Mouse (Mus musculus): Measurements from ENCODE around the gene Snrpa1.

Gene Snrpa1

GRCm38 (mm10) chr7:66115821-66116343 is 57.1 kb downstream of the Snrpa1 start:
- no peak for DNase-seq (ENCODE audit: low read depth)

- DNase-seq (ENCODE audit: low read depth) = no peak
Observed at GRCm38 (mm10) chr7:66116906-66117482, 58.2 kb downstream of the Snrpa1 start.

GRCm38 (mm10) chr7:66118046-66118445 is 59.2 kb downstream of the Snrpa1 start:
- peak; percentile 61 for DNase-seq (ENCODE audit: low read depth)

- DNase-seq (ENCODE audit: low read depth) = no peak
Observed at GRCm38 (mm10) chr7:66118796-66119195, 60.0 kb downstream of the Snrpa1 start.

GRCm38 (mm10) chr7:66120139-66120538 is 61.3 kb downstream of the Snrpa1 start:
- no peak for DNase-seq (ENCODE audit: low read depth)

- no peak for DNase-seq (ENCODE audit: low read depth)
Observed at GRCm38 (mm10) chr7:66120702-66121396, 62.0 kb downstream of the Snrpa1 start.
